Comparison of ENCODE assay signal across 17 mouse cellular contexts in genomic region chr3:89578083-89578482, GRCm38 (mm10). TPM values are rescaled to one million over a fixed set of nuclear protein-coding genes. Genes with fewer than 3 reads are reported as not detected.
A peak's percentile ranks its signal among the peaks of the same experiment; 100 is the strongest.
DNase-seq lines count a peak whose midpoint lies in the region; ATAC-seq and TF ChIP-seq lines count a peak whose summit lies in the region.
"Had no signal": no experiment of that assay in that cellular context is flagged by ENCODE, and none has a peak within 500 bp of the region (broad histone marks: within the 10 kb centered on the region; RNA-seq: fewer than 3 reads in every experiment).

No protein-coding gene starts in this region.

- 67% methylated on average over 4 of the region's 4 CpGs for WGBS in kidney, embryonic 14.5 days

- H3K4me3 ChIP-seq in left cerebral cortex, adult 2 months = no peak overlapping the region
- H3K4me3 ChIP-seq in kidney, embryonic 14.5 days (ENCODE audit: low read length) = no peak overlapping the region
- H3K4me3 ChIP-seq: heart, embryonic 10.5 days; limb, embryonic 15.5 days; neural tube, embryonic 15.5 days had no signal

- H3K4me2 ChIP-seq in kidney, embryonic 14.5 days (replicated peaks; ENCODE audit: low read depth, low read length) = no peak overlapping the region
- H3K4me2 ChIP-seq: limb, embryonic 15.5 days; neural tube, embryonic 15.5 days had no signal

- no peak for DNase-seq in left cerebral cortex, adult 2 months (ENCODE audit: extremely low spot score in 1 of 2, low spot score in 2 of 2)
- no peak for DNase-seq in left cerebral cortex, postnatal 14 days (ENCODE audit: low spot score in 2 of 2)
- DNase-seq in thymus, postnatal 14 days = peak; percentile 17
- DNase-seq in thymus, postnatal 0 days (ENCODE audit: low spot score) = no peak
- DNase-seq in T-cell, adult 2 months (ENCODE audit: low spot score) = peak; percentile 28
- peak; percentile 22 for DNase-seq in thymus, postnatal 4 days
- DNase-seq: cerebellum, adult 2 months; heart, postnatal 4 days; right cerebral cortex, adult 18-20 months had no signal

- ATAC-seq in kidney, embryonic 14.5 days (ENCODE audit: low FRiP score, low TSS enrichment) = no peak
- ATAC-seq: forebrain, embryonic 14.5 days; intestine, embryonic 16.5 days had no signal

- H3K36me3 ChIP-seq in kidney, embryonic 14.5 days (ENCODE audit: control insufficient read depth, insufficient read depth, low read length) = no peaks in the 10 kb centered on the region
- H3K36me3 ChIP-seq: heart, embryonic 10.5 days; limb, embryonic 15.5 days; neural tube, embryonic 15.5 days had no signal

- H3K4me1 ChIP-seq in kidney, embryonic 14.5 days (ENCODE audit: control insufficient read depth, insufficient read depth, low read length) = no peaks in the 10 kb centered on the region

- no peak overlapping the region for H3K27ac ChIP-seq in left cerebral cortex, adult 2 months
- H3K27ac ChIP-seq in kidney, embryonic 14.5 days (ENCODE audit: low read depth, low read length) = no peak overlapping the region
- H3K27ac ChIP-seq: heart, embryonic 10.5 days; limb, embryonic 15.5 days; macrophage; neural tube, embryonic 15.5 days had no signal

- intact Hi-C loops in left cerebral cortex, adult 2 months (cut with DNase I) = no loop called here
- intact Hi-C loops in left cerebral cortex, postnatal 14 days (cut with DNase I) = no loop called here

- H3K9me3 ChIP-seq in kidney, embryonic 14.5 days (ENCODE audit: control insufficient read depth, low read length) = no peaks in the 10 kb centered on the region
- H3K9me3 ChIP-seq: heart, embryonic 10.5 days; limb, embryonic 15.5 days; neural tube, embryonic 15.5 days had no signal

- TF ChIP-seq CTCF in left cerebral cortex, adult 2 months (IDR thresholded peaks at IDR 0.05) = peak; percentile 8

- H3K9ac ChIP-seq in kidney, embryonic 14.5 days (ENCODE audit: low read depth, low read length) = no peak overlapping the region
- H3K9ac ChIP-seq: limb, embryonic 15.5 days; neural tube, embryonic 15.5 days had no signal

- no peaks in the 10 kb centered on the region for H3K27me3 ChIP-seq in kidney, embryonic 14.5 days (ENCODE audit: control insufficient read depth, insufficient read depth, low read length)
- H3K27me3 ChIP-seq: limb, embryonic 15.5 days; neural tube, embryonic 15.5 days had no signal

RNA-seq across cellular contexts. Expression of gene Kcnn3, which starts 58.1 kb away (rescaled TPM):
- 10 to 100 TPM; 18.2 to 27.3 TPM for total RNA-seq in left cerebral cortex, adult 2 months (2021)
- 10 to 100 TPM; 21.7 to 22.3 TPM for total RNA-seq in left cerebral cortex, postnatal 14 days (2021)
- polyA plus RNA-seq in thymus, postnatal 0 days (2015; fragmentation: Nextera tagmentation; extraction: Ambion mirVana) = 7.3 and 8.8 TPM in 2 replicates
- polyA plus RNA-seq in kidney, embryonic 14.5 days (2014; fragmentation: Nextera tagmentation; extraction: Ambion mirVana) = 1.4 and 2.1 TPM in 2 replicates
- total RNA-seq: monocyte, adult 5-6 weeks had no signal

Comparison
In these comparisons a context has a peak if more than half of its experiments do, and no peak if none do; other contexts are left out.
1. DNase-seq: peak in thymus, postnatal 14 days (single experiment), T-cell, adult 2 months (single experiment) and thymus, postnatal 4 days (single experiment); none in left cerebral cortex, adult 2 months (0 of 2), left cerebral cortex, postnatal 14 days (0 of 2) and thymus, postnatal 0 days (single experiment).